Mouse (Mus musculus) layer of hippocampus, postnatal 10 days (tissue): Measurements from ENCODE around the gene Gm37240. TPM values are rescaled to one million over a fixed set of nuclear protein-coding genes. Genes with fewer than 3 reads are reported as not detected.
A peak's percentile ranks its signal among the peaks of the same experiment; 100 is the strongest.

Experiments
- DNase-seq, 2 experiments: peaks; one replicate each; pipeline ENCODE4 v3.0.0; 2021; ENCODE audit warnings: low spot score in 2 of 2
- total RNA-seq, 2 experiments: library from RNA; stranded (reverse); gene quantifications; 2 replicates each; pipeline ENCODE4 v1.2.3; 2021

Gene Gm37240
- total RNA-seq, 2 experiments from 2014 or later, result 0.75 to 0.80 TPM

DNA sequence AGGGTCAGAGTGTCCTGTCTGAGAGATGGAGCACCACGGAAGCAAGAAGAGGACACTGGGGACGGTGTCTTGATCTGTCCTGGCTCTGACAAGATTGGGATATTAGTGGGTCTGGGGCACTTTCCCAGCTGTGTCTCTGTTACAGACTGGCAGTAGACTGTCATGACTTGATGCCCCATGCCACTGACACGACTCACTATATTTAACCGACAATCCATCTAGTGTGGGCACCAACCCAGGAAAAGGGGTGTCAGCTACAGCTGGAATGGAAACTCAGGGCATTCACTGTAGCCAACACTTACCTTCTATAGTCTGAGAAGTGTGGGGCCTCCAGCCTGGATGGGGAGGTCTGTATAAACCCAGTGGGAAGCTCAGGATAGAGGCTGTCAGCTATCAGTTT, 681.4 kb downstream of the Gm37240 start:
- no peak for DNase-seq

GRCm38 (mm10) chr3:85203659-85204058, 683.7 kb downstream of the Gm37240 start:
- no peak for DNase-seq

GRCm38 (mm10) chr3:85202726-85203125, 684.6 kb downstream of the Gm37240 start:
- no peak for DNase-seq

DNA sequence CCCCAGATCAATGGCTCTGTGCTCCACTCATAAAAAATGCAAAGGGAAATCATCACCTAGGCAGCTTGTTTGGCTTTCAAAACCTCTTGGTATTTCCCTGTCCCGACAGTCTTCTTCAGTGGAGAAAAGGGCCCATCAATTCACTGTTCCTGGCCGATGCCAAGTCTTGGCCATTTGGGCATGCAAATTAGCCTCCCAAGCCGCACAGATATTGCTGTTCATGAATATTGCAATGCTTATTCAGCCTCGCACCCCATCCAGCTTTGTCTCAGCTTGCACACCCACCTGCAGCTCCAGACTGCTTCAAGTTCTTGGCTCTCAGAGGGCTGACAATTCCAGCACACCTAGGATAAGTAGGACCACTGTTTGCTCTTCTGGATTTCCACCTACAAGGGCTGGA, 685.5 kb downstream of the Gm37240 start:
- DNase-seq, result no peak

- no peak for DNase-seq
Observed at GRCm38 (mm10) chr3:85198496-85198895, 688.8 kb downstream of the Gm37240 start.

- no peak for DNase-seq
Observed at GRCm38 (mm10) chr3:85197148-85197547, 690.2 kb downstream of the Gm37240 start.

- no peak for DNase-seq
Observed at GRCm38 (mm10) chr3:85196591-85196990, 690.7 kb downstream of the Gm37240 start.

GRCm38 (mm10) chr3:85195068-85195481, 692.2 kb downstream of the Gm37240 start:
- no peak for DNase-seq

- no peak for DNase-seq
Observed at GRCm38 (mm10) chr3:85189791-85190190, 697.5 kb downstream of the Gm37240 start.

GRCm38 (mm10) chr3:85188364-85188763, 699.0 kb downstream of the Gm37240 start:
- DNase-seq, result no peak

DNA sequence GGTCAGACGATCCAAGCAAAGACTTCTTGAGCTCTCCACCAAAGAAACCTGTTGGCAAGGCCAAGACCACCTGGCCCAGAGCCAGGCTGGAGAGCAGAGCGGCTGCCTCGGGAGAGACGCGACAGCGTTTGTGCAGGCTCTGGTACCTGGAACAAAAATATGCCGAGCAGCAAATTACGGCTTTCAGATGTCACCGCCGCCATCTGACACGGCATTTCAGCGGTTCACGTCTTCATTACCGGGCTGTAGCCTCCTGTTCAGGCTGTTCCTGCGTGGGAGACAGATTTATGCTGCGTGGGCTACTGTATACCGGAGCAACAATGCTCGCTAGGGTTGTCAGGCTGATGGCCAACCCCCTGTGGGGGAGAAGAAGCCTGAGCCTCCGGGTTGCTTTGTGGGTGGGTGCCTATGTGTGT, 700.6 kb downstream of the Gm37240 start:
- peak; percentile 58 to 60 for DNase-seq

- peak in 1 of 2 experiments; percentile 23 for DNase-seq
Observed at GRCm38 (mm10) chr3:85185827-85186226, 701.5 kb downstream of the Gm37240 start.

DNA sequence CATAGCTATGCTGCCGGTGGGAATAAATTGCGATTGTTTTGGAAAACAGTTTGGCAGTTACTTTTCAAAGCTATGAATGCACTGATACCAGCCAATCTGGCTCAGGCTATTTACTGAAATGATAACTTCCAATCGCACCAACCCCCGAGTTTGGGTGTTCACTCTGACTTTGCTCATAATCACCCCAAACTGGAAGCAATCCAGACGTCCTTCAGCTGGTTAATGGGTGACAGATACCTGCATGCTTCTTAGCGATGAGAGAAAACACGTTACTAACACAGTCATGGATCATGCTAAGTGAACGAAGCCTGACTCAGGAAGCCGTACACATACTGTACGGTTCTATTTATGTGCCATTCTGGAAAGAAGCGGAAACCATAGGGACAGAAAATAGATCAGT, 702.4 kb downstream of the Gm37240 start:
- no peak for DNase-seq

GRCm38 (mm10) chr3:85184151-85184550, 703.2 kb downstream of the Gm37240 start:
- DNase-seq, result no peak

DNA sequence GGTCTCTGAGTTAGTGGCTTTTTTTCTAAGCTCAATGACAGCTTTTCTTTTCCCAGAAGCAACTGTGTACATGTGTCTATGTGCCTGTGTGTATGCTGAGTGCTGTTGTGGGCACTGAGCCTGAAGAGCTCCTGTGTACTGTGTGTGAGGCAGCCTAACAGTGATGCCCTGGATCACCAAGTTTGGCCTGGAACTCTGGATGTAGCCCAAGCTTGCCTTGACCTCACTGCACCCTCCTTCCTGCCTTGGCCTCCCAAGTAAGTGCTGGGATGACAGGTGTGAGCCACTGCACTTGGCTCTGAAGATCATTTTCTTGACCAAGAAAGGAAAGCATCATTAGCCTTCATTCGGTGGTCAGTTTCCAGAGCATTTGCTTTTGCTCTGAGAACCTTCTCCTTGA, 710.6 kb downstream of the Gm37240 start:
- no peak for DNase-seq

DNA sequence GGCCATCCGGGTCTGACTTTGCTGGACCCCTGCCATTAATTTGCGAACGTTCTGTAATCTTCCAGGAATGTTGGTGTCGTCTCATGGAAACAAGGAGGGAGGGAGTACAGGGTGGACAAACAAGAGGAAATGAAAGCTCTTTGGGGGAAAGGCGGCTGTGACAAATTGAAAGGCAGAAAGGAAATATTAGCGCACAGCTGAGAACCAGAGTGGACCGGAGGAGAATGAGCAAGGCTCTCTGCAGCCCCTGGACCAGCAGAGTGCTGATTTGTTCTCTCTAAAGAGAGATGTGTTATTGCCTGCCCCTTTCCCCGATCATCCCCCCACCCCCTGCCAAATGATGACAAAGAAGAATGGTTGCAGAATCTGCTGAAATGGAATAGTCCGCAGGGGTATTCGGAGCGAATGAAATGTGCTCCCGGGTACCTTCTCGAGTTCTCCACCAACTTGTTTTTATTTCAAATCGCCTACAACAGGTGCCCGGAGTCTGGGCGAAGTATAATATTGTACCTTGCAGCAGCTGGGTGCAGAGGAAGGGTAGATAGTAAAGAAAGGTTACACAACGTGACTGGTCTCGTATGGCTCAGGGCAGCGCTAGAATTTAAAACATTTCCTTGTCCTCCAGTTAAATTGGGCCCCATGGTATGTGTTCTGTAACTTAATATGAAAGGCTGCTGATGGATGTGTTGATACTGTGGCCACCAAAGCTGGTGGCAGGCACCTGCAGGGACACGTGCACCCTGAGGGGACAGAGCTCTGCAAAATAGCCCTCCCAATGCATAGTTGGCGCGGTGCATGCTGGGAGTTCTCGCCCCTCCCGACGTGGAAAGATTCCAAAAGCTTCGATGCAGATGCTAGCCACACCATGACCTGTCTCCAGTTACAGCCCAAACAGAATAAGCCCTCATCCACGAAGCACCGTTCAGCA, 712.5 kb downstream of the Gm37240 start:
- no peak for DNase-seq

- no peak for DNase-seq
Observed at GRCm38 (mm10) chr3:85173441-85174071, 713.8 kb downstream of the Gm37240 start.

DNA sequence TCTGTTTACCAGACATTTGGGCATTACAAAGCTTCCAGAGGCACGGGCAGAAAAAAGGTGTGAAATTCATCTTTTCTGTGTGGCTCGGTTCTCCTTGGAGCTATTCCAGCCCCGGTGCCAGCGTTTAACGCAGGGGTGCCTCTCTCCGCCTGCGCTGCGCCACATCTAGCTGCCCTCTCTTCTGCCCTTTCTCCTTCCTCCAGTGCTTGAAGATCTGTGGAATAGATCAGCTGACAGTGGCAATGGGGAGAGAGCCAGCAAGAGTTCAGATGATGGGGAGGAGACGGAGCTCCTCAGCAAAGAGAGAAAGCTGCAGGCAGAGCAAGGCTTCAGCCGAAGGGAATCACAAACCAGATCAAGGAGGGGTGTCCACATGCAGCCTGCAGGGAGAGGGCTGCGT, 714.8 kb downstream of the Gm37240 start:
- DNase-seq, result no peak

- no peak for DNase-seq
Observed at GRCm38 (mm10) chr3:85172096-85172495, 715.2 kb downstream of the Gm37240 start.

GRCm38 (mm10) chr3:85168816-85169215, 718.5 kb downstream of the Gm37240 start:
- no peak for DNase-seq

- no peak for DNase-seq
Observed at GRCm38 (mm10) chr3:85164931-85165330, 722.4 kb downstream of the Gm37240 start.

GRCm38 (mm10) chr3:85163396-85163795, 723.9 kb downstream of the Gm37240 start:
- DNase-seq, result no peak
